Mouse (Mus musculus) megakaryocyte, embryonic 14.5 days (primary cell): Measurements from ENCODE around the gene Syt17. TPM values are rescaled to one million over a fixed set of nuclear protein-coding genes. Genes with fewer than 3 reads are reported as not detected.

Experiments
- H3K27me3 ChIP-seq: replicated peaks from 2 replicates; pipeline ENCODE3; 2012; ENCODE audit warnings: inconsistent platforms
- H3K36me3 ChIP-seq: replicated peaks from 2 replicates; pipeline ENCODE3; 2012; ENCODE audit warnings: low read length, inconsistent platforms, mixed read lengths
- H3K4me1 ChIP-seq: 2 replicates; pipeline ENCODE4 v1.6.1; 2012; ENCODE audit warnings: inconsistent platforms
- H3K4me3 ChIP-seq: replicated peaks from 2 replicates; pipeline ENCODE3; 2012; ENCODE audit warnings: moderate library complexity, mild to moderate bottlenecking, inconsistent platforms
- H3K9me3 ChIP-seq: 2 replicates; pipeline ENCODE4 v1.6.1; 2012; ENCODE audit warnings: inconsistent platforms
- FLI1 ChIP-seq: IDR thresholded peaks from 2 replicates; pipeline ENCODE4 v1.6.1; 2012; ENCODE audit warnings: low read length, inconsistent platforms, mixed read lengths
- GATA1 ChIP-seq: IDR thresholded peaks from 3 replicates; pipeline ENCODE4 v1.6.1; 2012; ENCODE audit warnings: mixed read lengths, low read length, inconsistent platforms, borderline replicate concordance
- polyA plus RNA-seq: library from polyadenylated mRNA; stranded (reverse); fragments of >175 nt; gene quantifications from 2 replicates; pipeline ENCODE4 v1.2.3, GENCODE M21; 2012; ENCODE audit warnings: low replicate concordance; ENCODE audit not compliant: insufficient read depth

Syt17 gene
- polyA plus RNA-seq, 1 experiment = not detected

- Histone ChIP-seq H3K4me1 (no peaks in the 10 kb centered on the region), H3K36me3 (no peaks in the 10 kb centered on the region), H3K27me3 (no peaks in the 10 kb centered on the region), H3K4me3 (no peak overlapping the region), H3K9me3 (peaks cover 5% of the 10 kb centered on the region; the same call in 1 of the 2 replicates)
- TF ChIP-seq FLI1 (no peak), GATA1 (no peak)
These were observed 57.3 kb downstream of the Syt17 start for GRCm38 (mm10) chr7:118390705-118391104.

GRCm38 (mm10) chr7:118380996-118381395 is 67.0 kb downstream of the Syt17 start:
- no peaks in the 10 kb centered on the region for H3K4me1 ChIP-seq
- TF ChIP-seq GATA1 (no peak), FLI1 (no peak)
- H3K36me3 ChIP-seq = no peaks in the 10 kb centered on the region
- H3K27me3 ChIP-seq = no peaks in the 10 kb centered on the region
- H3K4me3 ChIP-seq = no peak overlapping the region
- no peaks in the 10 kb centered on the region for H3K9me3 ChIP-seq

- no peaks in the 10 kb centered on the region for H3K36me3 ChIP-seq
- no peaks in the 10 kb centered on the region for H3K9me3 ChIP-seq
- H3K4me1 ChIP-seq = no peaks in the 10 kb centered on the region
- H3K27me3 ChIP-seq = no peaks in the 10 kb centered on the region
- no peak overlapping the region for H3K4me3 ChIP-seq
- no peak for TF ChIP-seq GATA1
- no peak for TF ChIP-seq FLI1
These were observed 68.0 kb downstream of the Syt17 start for GRCm38 (mm10) chr7:118380056-118380455.

DNA sequence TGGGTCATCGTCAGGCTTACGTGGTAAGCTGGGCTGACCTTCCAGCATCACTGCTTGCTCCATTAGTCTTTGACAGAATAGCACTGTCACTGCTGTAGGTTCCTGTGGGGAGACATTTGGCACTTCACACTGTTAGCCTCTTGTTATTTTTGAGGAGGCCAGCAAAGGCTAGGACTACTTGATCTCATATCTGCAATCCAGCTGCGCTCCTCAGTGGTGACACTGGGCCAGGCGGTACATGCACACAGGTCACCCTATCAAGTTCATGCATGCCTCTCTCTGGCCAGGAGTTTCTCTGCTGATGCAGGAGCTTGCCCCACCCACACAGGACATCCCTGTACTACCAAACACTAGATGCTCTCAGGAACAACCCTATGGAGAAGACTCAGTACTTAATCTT is 71.4 kb downstream of the Syt17 start:
- Histone ChIP-seq H3K9me3 (no peaks in the 10 kb centered on the region), H3K4me1 (no peaks in the 10 kb centered on the region), H3K4me3 (no peak overlapping the region), H3K27me3 (no peaks in the 10 kb centered on the region), H3K36me3 (no peaks in the 10 kb centered on the region)
- TF ChIP-seq GATA1 = no peak
- TF ChIP-seq FLI1 = no peak

GRCm38 (mm10) chr7:118375341-118375740 is 72.7 kb downstream of the Syt17 start:
- TF ChIP-seq FLI1 = no peak
- no peak for TF ChIP-seq GATA1
- Histone ChIP-seq H3K9me3 (no peaks in the 10 kb centered on the region), H3K27me3 (no peaks in the 10 kb centered on the region), H3K36me3 (no peaks in the 10 kb centered on the region), H3K4me3 (no peak overlapping the region), H3K4me1 (no peaks in the 10 kb centered on the region)

- H3K36me3 ChIP-seq = no peaks in the 10 kb centered on the region
- no peak overlapping the region for H3K4me3 ChIP-seq
- no peaks in the 10 kb centered on the region for H3K4me1 ChIP-seq
- no peaks in the 10 kb centered on the region for H3K9me3 ChIP-seq
- TF ChIP-seq FLI1 (no peak), GATA1 (no peak)
- peaks cover 3% of the 10 kb centered on the region for H3K27me3 ChIP-seq
These were observed 76.7 kb downstream of the Syt17 start for GRCm38 (mm10) chr7:118371361-118371760.

DNA sequence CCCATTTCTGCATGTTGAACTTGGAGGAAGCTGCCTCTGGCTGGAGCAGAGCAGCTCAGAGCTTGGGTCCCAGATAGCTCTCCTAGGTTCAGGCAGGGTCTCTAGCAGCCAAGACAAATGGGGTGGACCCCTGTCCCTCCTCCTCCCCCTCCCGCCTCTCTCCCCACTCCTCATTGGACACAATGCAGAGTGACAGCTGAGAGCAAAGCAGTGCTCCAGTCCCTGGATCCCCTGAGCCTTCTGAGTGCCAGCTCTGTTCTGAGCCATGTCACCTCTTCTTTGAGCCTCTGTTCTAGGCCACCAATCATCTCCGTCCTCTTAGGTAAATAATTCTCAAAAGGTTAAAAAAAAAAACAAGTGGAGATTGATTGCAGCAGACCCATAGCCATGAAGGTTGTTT is 78.3 kb downstream of the Syt17 start:
- no peak overlapping the region for H3K4me3 ChIP-seq
- no peaks in the 10 kb centered on the region for H3K9me3 ChIP-seq
- H3K4me1 ChIP-seq = no peaks in the 10 kb centered on the region
- no peak for TF ChIP-seq GATA1
- no peak for TF ChIP-seq FLI1
- H3K36me3 ChIP-seq = no peaks in the 10 kb centered on the region
- H3K27me3 ChIP-seq = peaks cover 6% of the 10 kb centered on the region

DNA sequence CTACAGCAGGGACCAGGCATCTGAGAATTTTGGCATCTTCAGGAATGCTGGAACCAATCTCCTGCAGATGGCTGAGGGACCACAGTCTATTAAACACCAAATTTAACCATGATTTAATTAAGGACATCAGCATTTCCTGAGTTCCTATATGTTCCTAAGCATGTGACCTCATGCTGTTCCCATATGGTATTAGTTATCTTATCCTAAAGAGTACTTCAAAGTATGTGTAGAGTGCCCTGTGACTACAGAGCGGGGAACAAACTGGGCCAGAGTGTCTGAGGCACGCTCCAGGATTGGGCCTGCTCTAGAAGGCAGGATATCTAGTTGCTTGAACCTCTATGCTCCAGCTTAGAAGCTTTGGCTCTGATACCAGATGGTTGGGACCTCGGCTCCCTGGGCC is 82.1 kb downstream of the Syt17 start:
- TF ChIP-seq GATA1 (no peak), FLI1 (no peak)
- Histone ChIP-seq H3K36me3 (no peaks in the 10 kb centered on the region), H3K27me3 (peaks cover 7% of the 10 kb centered on the region), H3K9me3 (no peaks in the 10 kb centered on the region), H3K4me3 (no peak overlapping the region), H3K4me1 (no peaks in the 10 kb centered on the region)

DNA sequence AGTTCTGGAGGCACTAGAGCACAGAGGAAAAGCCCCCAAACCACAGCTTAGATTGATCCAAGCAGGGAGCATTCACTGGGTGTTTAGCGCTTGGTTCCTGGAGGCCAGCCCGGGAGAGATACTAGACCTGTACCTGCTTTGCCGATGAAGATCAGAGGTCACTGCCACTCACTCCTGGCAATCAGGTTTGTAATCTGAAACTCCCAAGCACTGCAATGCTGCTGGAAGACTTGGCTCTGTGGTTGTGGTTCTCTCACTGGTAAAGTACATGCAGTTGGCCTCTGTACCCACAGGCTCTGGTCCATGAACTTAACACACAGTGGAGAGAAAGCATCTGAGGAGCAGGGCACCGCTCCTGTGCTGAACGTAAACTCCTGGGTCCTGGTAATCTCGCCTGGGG is 82.8 kb downstream of the Syt17 start:
- Histone ChIP-seq H3K4me3 (no peak overlapping the region), H3K27me3 (peaks cover 7% of the 10 kb centered on the region), H3K9me3 (no peaks in the 10 kb centered on the region), H3K36me3 (no peaks in the 10 kb centered on the region), H3K4me1 (no peaks in the 10 kb centered on the region)
- TF ChIP-seq FLI1 (no peak), GATA1 (no peak)

DNA sequence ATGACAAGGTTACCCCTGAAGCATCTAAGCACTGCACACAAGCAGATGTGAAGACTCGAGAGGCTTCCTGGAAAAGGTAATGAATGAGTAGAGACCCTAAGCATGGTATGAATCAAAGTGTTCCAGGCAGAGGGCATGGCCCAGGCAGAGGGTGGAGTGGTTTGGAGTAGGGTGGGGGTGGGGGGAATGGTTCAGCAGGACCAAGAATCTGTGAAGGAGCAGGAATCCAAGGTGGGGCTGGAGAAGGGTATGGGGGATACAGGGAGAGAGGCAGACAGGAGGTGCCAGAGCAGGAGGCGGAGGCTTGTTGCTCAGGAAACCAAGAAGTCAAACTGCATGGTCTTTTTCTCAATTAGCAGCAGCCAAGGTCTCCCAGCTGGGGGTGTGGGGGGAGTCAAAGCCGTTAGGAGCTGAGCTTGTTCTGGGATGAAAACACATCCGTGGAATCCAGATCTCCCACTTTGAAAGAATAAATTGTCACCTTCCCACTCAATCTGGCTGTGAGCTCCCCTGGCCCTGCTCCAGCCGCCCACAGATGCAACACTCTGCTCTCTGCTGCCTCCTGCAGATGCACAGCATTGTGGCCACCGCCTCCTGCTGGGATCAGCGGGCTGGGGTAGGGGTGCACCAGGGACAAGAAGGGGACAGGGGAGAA is 83.5 kb downstream of the Syt17 start:
- Histone ChIP-seq H3K4me3 (no peak overlapping the region), H3K36me3 (no peaks in the 10 kb centered on the region), H3K27me3 (peaks cover 6% of the 10 kb centered on the region), H3K9me3 (no peaks in the 10 kb centered on the region), H3K4me1 (no peaks in the 10 kb centered on the region)
- TF ChIP-seq GATA1 (no peak), FLI1 (no peak)

GRCm38 (mm10) chr7:118363587-118364233 is 84.3 kb downstream of the Syt17 start:
- TF ChIP-seq GATA1 = no peak
- no peak for TF ChIP-seq FLI1
- H3K4me1 ChIP-seq = no peaks in the 10 kb centered on the region
- no peak overlapping the region for H3K4me3 ChIP-seq
- H3K36me3 ChIP-seq = no peaks in the 10 kb centered on the region
- no peaks in the 10 kb centered on the region for H3K9me3 ChIP-seq
- peaks cover 4% of the 10 kb centered on the region for H3K27me3 ChIP-seq
